Mouse (Mus musculus) cerebellum, postnatal 4 days (tissue): ENCODE data around the gene Cdc42.

Experiments used
- DNase-seq, 2 experiments: peaks; one replicate each; pipeline ENCODE4 v3.0.0; 2022; ENCODE audit warnings: low spot score in 2 of 2, mixed read lengths in 1 of 2

Gene Cdc42

GRCm38 (mm10) chr4:137357517-137358254 lies at the start of gene Cdc42:
Cdc42 (minus strand) TSS chr4:137357720.
- peak; percentile 95 to 98 for DNase-seq

- DNase-seq, result no peak
These were observed 48.1 kb upstream of the Cdc42 start for GRCm38 (mm10) chr4:137405571-137405970.

DNA sequence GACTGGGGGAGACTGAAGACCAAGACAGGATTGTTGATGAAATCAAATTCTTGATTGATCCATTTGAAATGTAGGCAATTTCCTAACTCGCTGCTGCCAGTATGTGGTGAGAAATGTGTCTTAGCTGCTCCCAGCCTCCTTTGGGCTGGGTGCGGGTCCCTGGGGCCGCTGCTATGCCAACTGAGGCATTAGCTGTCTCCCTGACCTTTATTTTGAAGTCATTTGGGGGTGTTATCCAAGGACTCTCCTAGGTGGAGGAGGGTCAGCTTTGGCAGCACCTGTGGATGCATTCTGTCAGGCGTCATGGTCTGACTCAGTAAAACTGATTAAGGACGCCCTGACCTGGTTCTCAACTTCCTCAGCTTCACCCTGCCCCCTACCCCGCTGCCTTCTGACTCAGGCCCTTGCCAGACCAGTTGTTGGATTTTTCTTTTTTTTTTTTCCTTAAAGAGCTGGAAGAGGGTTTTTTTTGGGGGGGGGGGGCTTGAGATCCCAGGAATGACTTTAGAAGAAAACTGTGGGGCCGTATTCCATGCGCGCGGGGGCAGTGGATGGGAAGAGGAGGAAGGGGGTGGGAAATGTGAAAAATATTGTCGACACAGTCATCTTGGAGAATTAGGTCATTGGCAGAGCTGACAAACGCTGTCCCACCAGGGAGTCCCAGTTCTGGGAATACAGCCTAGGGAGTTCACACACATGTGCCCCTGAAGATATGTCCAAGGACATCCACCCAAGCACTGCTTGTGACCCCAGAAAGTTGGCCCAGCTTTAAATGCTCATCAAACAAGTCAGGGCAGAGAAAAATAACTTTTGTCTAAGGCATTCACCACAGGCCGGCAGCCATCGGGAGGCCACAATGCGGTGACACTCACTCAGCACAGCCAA lies 39.4 kb upstream of the Cdc42 start:
- no peak for DNase-seq

DNA sequence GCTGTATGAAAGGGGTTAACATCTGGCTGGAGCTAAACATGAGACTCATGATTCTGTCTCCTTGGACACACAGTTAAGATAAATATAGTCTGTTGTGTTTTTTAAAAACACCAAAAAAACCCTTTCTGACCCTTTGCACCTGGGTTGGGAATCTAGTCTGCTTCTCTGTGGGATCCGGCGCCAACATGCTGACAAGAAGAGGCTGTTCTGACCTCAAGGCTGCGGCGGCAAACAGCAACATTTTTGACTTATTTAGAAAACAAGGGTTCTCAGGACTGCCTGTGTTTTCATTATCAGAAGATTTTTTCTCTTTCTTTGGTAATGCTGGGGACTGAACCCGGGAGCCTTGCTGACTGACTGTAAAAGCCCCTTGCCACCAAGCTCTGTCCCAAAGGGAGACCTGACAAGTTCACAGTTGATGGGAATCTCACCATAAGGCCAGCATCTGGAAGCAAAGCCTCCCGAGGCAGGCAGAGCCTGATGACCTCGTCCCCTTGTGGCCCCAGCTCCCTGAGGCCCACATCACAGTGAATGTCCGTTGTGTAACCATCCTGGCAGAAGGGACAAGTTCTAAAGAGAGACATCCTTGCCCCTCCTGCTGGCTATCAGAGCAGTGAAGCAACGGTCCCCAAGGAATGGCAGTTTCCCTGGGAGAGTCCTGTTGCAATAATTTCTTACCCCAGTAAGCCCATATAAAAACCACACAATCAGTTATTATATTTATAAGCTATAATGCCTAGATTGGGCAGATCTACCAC lies 36.0 kb upstream of the Cdc42 start:
- DNase-seq, result no peak

DNA sequence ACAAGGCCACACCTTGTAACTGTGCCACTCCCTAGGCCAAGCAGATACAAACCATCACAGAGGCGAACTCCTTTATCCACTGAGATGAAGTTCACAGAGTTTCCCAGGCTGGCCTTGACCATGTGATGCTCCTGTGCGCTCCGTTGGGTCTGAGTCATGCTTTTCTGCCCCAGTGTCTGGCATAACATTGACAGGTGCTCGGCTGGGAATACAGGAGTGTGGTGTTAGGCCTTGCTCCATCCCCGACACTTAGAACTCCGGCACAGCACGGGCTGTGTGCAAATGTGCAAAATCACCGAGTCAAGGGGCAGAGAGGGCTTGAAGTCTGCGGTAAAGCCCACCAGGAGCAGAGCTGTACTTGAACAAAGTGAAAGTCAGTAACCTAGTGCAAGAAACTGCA lies 35.4 kb upstream of the Cdc42 start:
- DNase-seq, result no peak

DNA sequence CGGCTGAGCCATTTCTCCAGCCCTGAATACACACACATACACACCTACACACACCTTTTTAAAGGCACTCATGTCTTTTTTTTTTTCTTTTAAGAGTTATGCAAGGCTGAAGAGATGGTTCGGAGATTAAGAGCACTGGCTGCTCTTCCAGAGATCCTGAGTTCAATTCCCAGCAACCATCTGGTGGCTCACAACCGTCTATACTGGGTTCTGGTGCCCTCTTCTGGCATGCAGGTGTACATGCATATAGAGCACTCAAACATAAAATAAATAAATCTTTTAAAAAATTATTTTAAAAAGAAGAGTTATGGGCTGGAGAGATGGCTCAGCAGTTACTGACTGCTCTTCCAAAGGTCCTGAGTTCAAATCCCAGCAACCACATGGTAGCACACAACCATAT lies 33.8 kb upstream of the Cdc42 start:
- no peak for DNase-seq

DNA sequence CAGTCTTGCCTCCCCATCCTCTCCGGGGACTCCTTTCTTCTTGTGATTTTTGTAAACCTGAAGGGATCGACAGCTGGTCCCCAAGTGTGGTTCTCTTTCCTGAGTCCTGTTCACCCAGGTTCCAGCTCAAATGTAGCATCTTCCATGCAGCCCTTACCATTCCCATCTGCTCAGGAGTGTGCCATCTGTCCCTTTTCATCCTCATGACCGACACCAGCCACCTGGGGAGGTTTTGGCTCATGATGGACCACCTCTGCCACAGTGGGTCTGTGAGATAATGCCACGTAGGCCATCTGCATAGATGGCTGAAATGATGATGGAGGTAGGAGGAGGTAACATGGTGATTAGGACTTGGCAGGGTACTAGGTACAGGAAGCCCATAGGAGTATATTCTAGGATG lies 32.7 kb upstream of the Cdc42 start:
- DNase-seq, result no peak

DNA sequence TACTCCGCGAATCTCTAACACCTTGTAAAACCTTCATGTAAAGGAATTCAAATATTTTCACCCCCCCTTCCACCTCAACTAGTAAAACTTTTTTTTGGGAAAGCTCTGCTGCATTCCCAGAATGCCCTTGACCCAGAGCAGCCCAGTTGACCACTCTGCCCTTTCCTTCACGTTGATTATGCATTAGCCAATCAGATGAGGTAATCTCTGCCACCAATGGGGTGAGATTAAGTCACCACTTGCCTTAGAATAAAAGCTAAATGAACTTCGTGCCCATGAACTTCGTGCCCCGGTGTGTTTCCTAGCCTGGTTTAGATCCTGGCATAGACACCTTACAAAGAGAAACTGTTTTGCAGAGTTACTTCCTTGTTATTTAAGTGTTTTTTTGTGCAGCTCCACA lies 31.5 kb upstream of the Cdc42 start:
- DNase-seq, result no peak

DNA sequence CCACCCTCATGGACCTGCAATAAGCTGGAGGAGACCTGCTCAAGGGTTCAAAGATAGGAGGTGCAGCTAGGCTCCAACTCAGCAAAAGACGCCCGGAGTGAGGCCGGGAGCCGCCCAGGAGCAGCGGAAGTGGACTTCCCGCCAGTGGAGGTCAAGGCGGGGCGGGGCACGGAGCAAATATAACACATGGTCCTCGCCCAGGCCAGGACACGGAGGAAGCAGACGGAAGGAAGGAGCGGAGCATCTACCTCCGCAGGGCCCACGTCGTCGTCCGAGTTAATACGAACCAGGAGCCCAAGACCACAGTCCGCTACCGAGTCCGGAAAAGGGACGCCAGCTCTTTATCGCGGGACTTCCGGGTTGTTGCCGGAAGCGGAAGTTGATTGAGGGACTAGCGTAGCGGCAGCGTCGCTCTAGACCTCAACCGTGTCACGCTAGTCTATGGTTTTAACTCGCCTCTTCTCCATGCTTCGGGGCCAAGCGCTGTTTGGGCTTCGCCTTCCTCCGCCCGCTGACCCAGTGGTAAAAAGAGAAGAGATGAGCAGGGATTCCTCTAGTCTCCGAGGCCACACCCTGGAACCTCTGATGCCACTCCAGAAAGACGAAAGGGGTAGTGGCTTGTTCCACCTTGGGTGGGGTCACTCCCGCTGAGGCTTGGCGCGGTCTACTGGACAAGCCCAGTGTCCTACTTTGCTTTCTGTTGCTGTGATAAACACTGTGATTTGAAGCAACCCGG lies 30.7 kb upstream of the Cdc42 start:
- DNase-seq, result peak; percentile 53 to 78

- no peak for DNase-seq
These were observed 30.1 kb upstream of the Cdc42 start for GRCm38 (mm10) chr4:137387482-137388058.

GRCm38 (mm10) chr4:137380702-137381605 lies 23.4 kb upstream of the Cdc42 start:
- DNase-seq, result no peak

GRCm38 (mm10) chr4:137379713-137380255 lies 22.3 kb upstream of the Cdc42 start:
- DNase-seq, result no peak

DNA sequence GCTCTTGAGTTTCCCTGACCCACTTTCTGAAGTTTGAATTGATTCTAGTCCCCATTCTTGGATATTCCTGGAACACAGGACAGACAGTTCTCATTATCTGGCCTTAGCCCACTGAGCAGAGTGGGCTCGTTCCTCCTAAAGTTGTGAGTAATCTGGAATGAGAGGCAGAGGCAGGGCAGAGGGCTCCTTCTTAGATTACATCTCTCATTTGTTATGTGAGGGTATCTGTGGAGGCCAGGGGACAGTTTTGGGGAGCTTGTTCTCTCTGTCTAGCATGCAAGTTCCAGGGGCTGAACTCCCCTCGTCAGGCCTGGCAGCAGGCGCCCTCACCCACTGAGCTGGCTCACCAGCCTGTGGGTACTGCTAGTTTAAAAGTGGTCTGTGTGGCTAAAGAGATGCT lies 21.6 kb upstream of the Cdc42 start:
- no peak for DNase-seq

- no peak for DNase-seq
These were observed 20.2 kb upstream of the Cdc42 start for GRCm38 (mm10) chr4:137377526-137378304.

DNA sequence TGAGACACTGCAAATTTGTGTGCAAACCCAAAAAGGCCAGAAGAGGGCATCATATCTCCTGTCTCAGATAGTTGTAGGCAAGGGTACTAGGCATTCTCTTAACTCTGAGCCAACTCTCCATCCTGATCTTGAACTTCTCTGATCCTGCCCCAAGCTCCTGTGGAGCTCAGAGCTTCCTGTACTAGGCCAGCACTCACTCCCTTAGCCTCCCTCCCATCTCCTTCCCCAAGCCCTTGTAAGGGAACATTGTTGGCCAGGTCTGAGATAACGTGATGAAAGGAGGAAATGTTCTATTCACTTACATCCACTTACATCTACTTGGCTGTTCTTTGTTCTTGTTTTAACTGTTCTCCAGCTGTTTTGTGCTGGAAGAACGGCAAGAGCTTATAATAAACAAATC lies 19.3 kb upstream of the Cdc42 start:
- no peak for DNase-seq

- no peak for DNase-seq
These were observed 18.1 kb upstream of the Cdc42 start for GRCm38 (mm10) chr4:137375314-137376278.

GRCm38 (mm10) chr4:137373711-137374110 lies 16.2 kb upstream of the Cdc42 start:
- DNase-seq, result no peak
